Mouse (Mus musculus) ES-Bruce4 (cell line): ENCODE measurements around the gene Rnf121. TPM values are rescaled to one million over a fixed set of nuclear protein-coding genes. Genes with fewer than 3 reads are reported as not detected.

ENCODE experiments used
- H3K27ac ChIP-seq: 2 replicates; pipeline ENCODE4 v1.5.1; 2012; ENCODE audit warnings: low read length, inconsistent platforms; ENCODE audit not compliant: insufficient read depth
- H3K27me3 ChIP-seq: 2 replicates; pipeline ENCODE4 v1.6.1; 2012; ENCODE audit warnings: mild to moderate bottlenecking, low read length, inconsistent platforms; ENCODE audit not compliant: control insufficient read depth, poor library complexity, insufficient read depth, severe bottlenecking
- H3K36me3 ChIP-seq: 2 replicates; pipeline ENCODE4 v1.6.1; 2012; ENCODE audit warnings: inconsistent platforms, mild to moderate bottlenecking, low read length, moderate library complexity; ENCODE audit not compliant: control insufficient read depth, poor library complexity, insufficient read depth, severe bottlenecking
- H3K4me1 ChIP-seq: one replicate; pipeline ENCODE4 v1.8.1; 2011; ENCODE audit warnings: low read length; ENCODE audit not compliant: control insufficient read depth, insufficient read depth
- H3K4me3 ChIP-seq: 2 replicates; pipeline ENCODE4 v1.5.1; 2011; ENCODE audit warnings: low read depth, mild to moderate bottlenecking, low read length
- H3K9ac ChIP-seq: 2 replicates; pipeline ENCODE4 v1.6.1; 2012; ENCODE audit warnings: low read depth, mild to moderate bottlenecking, inconsistent platforms; ENCODE audit not compliant: poor library complexity, severe bottlenecking
- H3K9me3 ChIP-seq: replicated peaks from 2 replicates; pipeline ENCODE4 v1.6.1; 2012; ENCODE audit warnings: mild to moderate bottlenecking, low read length, inconsistent platforms; ENCODE audit not compliant: control insufficient read depth, poor library complexity, insufficient read depth, severe bottlenecking
- CTCF ChIP-seq: IDR thresholded peaks from one replicate; pipeline ENCODE4 v1.8.1; 2011; ENCODE audit warnings: low read depth, low read length
- EP300 ChIP-seq: IDR thresholded peaks from 2 replicates; pipeline ENCODE4 v1.6.1; 2011; ENCODE audit warnings: low read depth, low read length; ENCODE audit not compliant: insufficient read depth
- POLR2A ChIP-seq: IDR thresholded peaks from one replicate; pipeline ENCODE4 v1.8.1; 2011; ENCODE audit warnings: low read length; ENCODE audit not compliant: insufficient read depth
- polyA plus RNA-seq: library from polyadenylated mRNA; stranded (reverse); fragments of >200 nt; gene quantifications from 2 replicates; pipeline ENCODE4 v1.2.4, GENCODE M21; 2011; ENCODE audit warnings: low read depth; ENCODE audit not compliant: missing spikeins, insufficient read depth, insufficient read length

The Rnf121 gene
- polyA plus RNA-seq, 1 experiment, result 27.1 TPM

DNA sequence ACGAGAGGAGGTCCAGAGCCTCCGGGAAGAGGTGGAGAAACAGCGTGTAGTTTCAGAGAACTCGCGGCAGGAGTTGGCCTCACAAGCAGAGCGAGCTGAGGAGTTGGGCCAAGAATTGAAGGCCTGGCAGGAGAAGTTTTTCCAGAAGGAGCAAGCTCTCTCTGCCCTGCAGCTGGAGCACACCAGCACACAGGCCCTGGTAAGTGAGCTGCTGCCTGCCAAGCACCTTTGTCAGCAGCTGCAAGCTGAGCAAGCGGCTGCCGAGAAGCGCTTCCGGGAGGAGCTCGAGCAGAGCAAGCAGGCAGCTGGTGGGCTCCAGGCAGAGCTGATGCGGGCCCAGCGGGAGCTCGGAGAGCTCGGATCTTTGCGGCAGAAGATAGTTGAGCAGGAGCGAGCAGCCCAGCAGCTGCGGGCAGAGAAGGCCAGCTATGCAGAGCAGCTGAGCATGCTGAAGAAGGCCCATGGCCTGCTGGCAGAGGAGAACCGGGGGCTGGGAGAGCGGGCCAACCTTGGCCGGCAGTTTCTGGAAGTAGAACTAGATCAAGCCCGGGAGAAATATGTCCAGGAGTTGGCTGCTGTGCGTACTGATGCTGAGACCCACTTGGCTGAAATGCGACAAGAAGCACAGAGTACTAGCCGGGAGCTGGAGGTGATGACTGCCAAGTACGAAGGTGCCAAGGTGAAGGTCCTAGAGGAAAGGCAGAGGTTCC is 64.2 kb downstream of the Rnf121 start:
- TF ChIP-seq CTCF (no peak), POLR2A (no peak), EP300 (no peak)
- Histone ChIP-seq H3K9ac (no peak overlapping the region), H3K36me3 (peaks cover 38% of the 10 kb centered on the region), H3K4me1 (no peaks in the 10 kb centered on the region), H3K27ac (no peak overlapping the region), H3K27me3 (no peaks in the 10 kb centered on the region), H3K4me3 (no peak overlapping the region), H3K9me3 (no peaks in the 10 kb centered on the region)

DNA sequence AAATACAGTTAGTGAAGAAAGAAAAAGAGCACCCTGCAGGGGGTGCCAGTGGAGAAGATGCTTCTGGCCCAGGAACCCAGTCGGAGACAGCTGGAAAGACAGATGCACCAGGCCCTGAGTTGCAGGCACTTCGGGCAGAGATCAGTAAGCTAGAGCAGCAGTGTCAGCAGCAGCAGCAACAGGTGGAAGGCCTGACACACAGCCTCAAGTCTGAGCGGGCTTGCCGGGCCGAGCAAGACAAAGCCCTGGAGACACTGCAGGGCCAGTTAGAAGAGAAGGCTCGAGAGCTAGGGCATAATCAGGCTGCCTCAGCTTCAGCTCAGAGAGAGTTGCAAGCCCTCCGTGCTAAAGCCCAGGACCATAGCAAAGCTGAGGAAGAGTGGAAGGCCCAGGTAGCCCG is 65.0 kb downstream of the Rnf121 start:
- H3K9me3 ChIP-seq, result no peaks in the 10 kb centered on the region
- H3K4me3 ChIP-seq, result no peak overlapping the region
- H3K9ac ChIP-seq, result no peak overlapping the region
- no peaks in the 10 kb centered on the region for H3K4me1 ChIP-seq
- no peak for TF ChIP-seq CTCF
- TF ChIP-seq POLR2A, result no peak
- no peak for TF ChIP-seq EP300
- H3K36me3 ChIP-seq, result peaks cover 38% of the 10 kb centered on the region
- no peak overlapping the region for H3K27ac ChIP-seq
- H3K27me3 ChIP-seq, result no peaks in the 10 kb centered on the region

DNA sequence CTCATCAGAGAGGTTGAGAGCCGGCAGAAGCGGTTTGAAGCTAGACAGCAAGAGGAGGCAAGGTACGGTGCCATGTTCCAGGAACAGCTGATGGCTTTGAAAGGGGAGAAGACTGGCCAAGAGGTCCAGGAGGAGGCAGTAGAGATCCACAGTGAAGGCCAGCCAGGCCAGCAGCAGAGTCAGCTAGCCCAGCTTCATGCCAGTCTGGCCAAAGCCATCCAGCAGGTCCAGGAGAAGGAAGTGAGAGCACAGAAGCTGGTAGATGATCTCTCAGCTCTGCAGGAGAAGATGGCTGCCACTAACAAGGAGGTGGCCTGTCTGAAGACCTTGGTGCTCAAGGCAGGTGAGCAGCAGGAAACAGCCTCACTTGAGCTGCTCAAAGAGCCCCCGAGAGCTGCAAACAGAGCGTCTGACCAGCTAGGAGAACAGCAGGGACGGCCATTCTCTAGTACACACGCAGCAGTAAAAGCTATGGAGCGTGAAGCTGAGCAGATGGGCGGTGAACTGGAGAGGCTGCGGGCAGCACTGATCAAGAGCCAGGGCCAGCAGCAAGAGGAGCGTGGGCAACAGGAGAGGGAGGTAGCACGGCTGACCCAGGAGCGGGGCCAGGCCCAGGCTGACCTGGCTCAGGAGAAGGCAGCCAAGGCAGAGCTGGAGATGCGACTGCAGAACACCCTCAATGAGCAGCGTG is 65.7 kb downstream of the Rnf121 start:
- TF ChIP-seq CTCF, result no peak
- TF ChIP-seq EP300, result no peak
- no peak for TF ChIP-seq POLR2A
- H3K27me3 ChIP-seq, result no peaks in the 10 kb centered on the region
- H3K9ac ChIP-seq, result no peak overlapping the region
- H3K36me3 ChIP-seq, result peaks cover 39% of the 10 kb centered on the region
- H3K27ac ChIP-seq, result no peak overlapping the region
- no peaks in the 10 kb centered on the region for H3K4me1 ChIP-seq
- no peak overlapping the region for H3K4me3 ChIP-seq
- no peaks in the 10 kb centered on the region for H3K9me3 ChIP-seq

DNA sequence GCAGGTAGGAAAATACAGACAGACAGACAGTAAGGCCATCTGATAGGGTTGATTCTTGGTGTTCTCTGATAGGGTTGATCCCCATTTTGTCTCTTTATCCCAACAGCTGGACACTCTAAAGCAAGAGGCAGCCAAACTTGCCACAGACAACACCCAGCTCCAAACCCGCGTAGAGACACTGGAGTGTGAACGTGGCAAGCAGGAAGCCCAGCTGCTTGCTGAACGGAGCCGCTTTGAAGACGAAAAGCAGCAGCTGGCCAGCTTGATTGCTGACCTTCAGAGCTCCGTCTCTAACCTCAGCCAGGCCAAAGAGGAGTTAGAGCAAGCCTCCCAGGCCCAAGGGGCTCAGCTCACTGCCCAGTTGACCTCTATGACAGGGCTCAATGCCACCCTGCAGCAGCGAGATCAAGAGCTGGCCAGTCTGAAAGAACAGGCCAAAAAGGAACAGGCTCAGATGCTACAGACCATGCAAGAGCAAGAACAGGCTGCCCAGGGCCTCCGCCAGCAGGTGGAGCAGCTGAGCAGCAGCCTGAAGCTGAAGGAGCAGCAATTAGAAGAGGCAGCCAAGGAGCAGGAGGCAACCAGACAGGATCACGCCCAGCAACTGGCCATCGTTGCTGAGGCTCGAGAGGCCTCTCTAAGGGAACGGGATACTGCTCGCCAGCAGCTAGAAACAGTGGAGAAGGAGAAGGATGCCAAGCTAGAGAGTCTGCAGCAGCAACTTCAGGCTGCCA is 66.9 kb downstream of the Rnf121 start:
- no peak overlapping the region for H3K27ac ChIP-seq
- H3K27me3 ChIP-seq, result no peaks in the 10 kb centered on the region
- no peaks in the 10 kb centered on the region for H3K4me1 ChIP-seq
- no peak overlapping the region for H3K4me3 ChIP-seq
- no peak overlapping the region for H3K9ac ChIP-seq
- no peaks in the 10 kb centered on the region for H3K9me3 ChIP-seq
- peaks cover 51% of the 10 kb centered on the region for H3K36me3 ChIP-seq
- TF ChIP-seq EP300 (no peak), CTCF (peak; percentile 99)

DNA sequence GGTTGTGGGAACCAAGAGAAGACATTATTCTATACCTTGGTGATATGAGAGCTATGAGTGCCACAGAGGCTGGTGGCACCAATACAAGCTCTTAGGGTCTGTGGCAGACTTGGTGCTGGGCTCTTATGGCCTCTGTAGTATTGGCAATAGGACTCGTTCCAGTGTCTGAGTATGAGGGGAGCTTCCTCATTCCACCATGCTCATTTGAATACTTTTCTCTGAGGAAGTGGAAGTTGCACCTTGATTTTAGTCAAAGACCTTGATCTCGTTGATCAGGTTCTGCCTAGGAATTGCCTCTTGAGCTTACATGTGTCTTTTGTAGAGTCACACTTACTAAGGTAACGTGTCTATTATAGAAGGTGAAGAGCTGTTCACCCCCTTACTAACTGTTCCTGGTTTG is 71.0 kb downstream of the Rnf121 start:
- Histone ChIP-seq H3K36me3 (peaks cover 40% of the 10 kb centered on the region), H3K9me3 (no peaks in the 10 kb centered on the region), H3K4me1 (no peaks in the 10 kb centered on the region), H3K4me3 (no peak overlapping the region), H3K9ac (no peak overlapping the region), H3K27me3 (no peaks in the 10 kb centered on the region), H3K27ac (no peak overlapping the region)
- TF ChIP-seq EP300 (no peak), POLR2A (no peak), CTCF (no peak)

DNA sequence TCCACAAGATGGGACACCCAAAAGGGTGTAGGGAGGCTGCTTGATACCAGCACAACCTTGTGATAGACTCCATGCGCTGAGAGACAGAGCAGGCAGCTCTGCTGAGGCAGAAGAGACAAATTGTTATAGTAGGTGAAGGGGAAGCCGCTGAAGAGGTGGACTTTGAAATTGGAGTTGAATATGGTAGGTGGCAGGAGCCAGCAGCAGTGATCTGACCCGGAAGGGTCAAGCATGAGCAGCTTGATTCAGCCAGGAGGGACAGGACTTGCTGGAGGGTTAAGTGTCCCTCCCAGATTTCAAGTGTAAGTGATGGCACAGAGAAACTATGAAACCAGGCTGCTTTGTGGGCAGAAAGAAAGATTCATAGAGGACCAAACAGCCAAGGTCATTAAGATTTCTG is 80.2 kb downstream of the Rnf121 start:
- no peak for TF ChIP-seq EP300
- TF ChIP-seq POLR2A, result no peak
- TF ChIP-seq CTCF, result no peak

More for the DNA sequence above, 80.2 kb downstream of the Rnf121 start:
- Histone ChIP-seq H3K27ac (no peak overlapping the region), H3K9me3 (no peaks in the 10 kb centered on the region), H3K4me3 (no peak overlapping the region), H3K36me3 (peaks cover 6% of the 10 kb centered on the region), H3K9ac (no peak overlapping the region), H3K4me1 (no peaks in the 10 kb centered on the region), H3K27me3 (no peaks in the 10 kb centered on the region)
